Mouse (Mus musculus) forebrain, postnatal 0 days (tissue): Measurements from ENCODE around the gene Gm10563. TPM values are rescaled to one million over a fixed set of nuclear protein-coding genes. Genes with fewer than 3 reads are reported as not detected.
A peak's percentile ranks its signal among the peaks of the same experiment; 100 is the strongest.

Experiments
- ATAC-seq: fragments of 200-750 bp; cut with Nextera tagmentation; 2 replicates; pipeline ENCODE4 v1.8.0; 2017; ENCODE audit warnings: mild to moderate bottlenecking, moderate library complexity
- DNase-seq: peaks from one replicate; pipeline ENCODE4 v3.0.0-alpha.2; 2015
- H3K27ac ChIP-seq: fragments of 300-500 bp; sonication (generic); 2 replicates; pipeline ENCODE4 v1.5.1; 2014; ENCODE audit warnings: low read depth, mild to moderate bottlenecking, antibody characterized with exemption, low read length, moderate library complexity, mixed read lengths
- H3K27me3 ChIP-seq: fragments of 300-500 bp; sonication (generic); 2 replicates; pipeline ENCODE4 v1.6.1; 2014; ENCODE audit warnings: mild to moderate bottlenecking, low read length, mixed read lengths; ENCODE audit not compliant: insufficient read depth
- H3K36me3 ChIP-seq: fragments of 300-500 bp; sonication (generic); 2 replicates; pipeline ENCODE4 v1.6.1; 2014; ENCODE audit warnings: mild to moderate bottlenecking, moderate library complexity; ENCODE audit not compliant: insufficient read depth
- H3K4me1 ChIP-seq: fragments of 300-500 bp; sonication (generic); 2 replicates; pipeline ENCODE4 v1.6.1; 2014; ENCODE audit warnings: antibody characterized with exemption; ENCODE audit not compliant: insufficient read depth
- H3K4me2 ChIP-seq: fragments of 300-500 bp; sonication (generic); 2 replicates; pipeline ENCODE4 v1.6.1; 2014; ENCODE audit warnings: low read depth, mild to moderate bottlenecking, moderate library complexity
- H3K4me3 ChIP-seq: fragments of 300-500 bp; sonication (generic); 2 replicates; pipeline ENCODE4 v1.5.1; 2014; ENCODE audit warnings: low read depth, low read length, mixed read lengths
- H3K9ac ChIP-seq: fragments of 300-500 bp; sonication (generic); 2 replicates; pipeline ENCODE4 v1.6.1; 2014; ENCODE audit warnings: mild to moderate bottlenecking
- H3K9me3 ChIP-seq: fragments of 300-500 bp; sonication (generic); 2 replicates; pipeline ENCODE4 v1.6.1; 2016; ENCODE audit warnings: low read length
- CTCF ChIP-seq: sonication (generic); IDR thresholded peaks from 2 replicates; pipeline ENCODE4 v1.5.1; 2016; ENCODE audit warnings: antibody characterized with exemption, control low read depth, low read depth
- WGBS: fragments of 180-500 bp; shearing (Covaris S2); extraction: QIAGEN DNeasy Blood & Tissue Kit; methylation state at CpG from one replicate; pipeline ENCODE4 v1.1.7; 2014; 5-methylcytosine and 5-hydroxymethylcytosine counted together
- polyA plus RNA-seq: library from polyadenylated mRNA; unstranded; fragments of >200 nt; fragmentation: Nextera tagmentation; extraction: Ambion mirVana; gene quantifications from 2 replicates; pipeline ENCODE4 v1.2.1, GENCODE M21; 2015
- total RNA-seq: library from RNA; depleted of rRNA; stranded (reverse); fragments of >200 nt; gene quantifications from 2 replicates; pipeline ENCODE4 v1.2.3, GENCODE M21; 2014

Gm10563 gene
- total and polyA plus RNA-seq, 2 experiments from 2014 or later, result not detected

DNA sequence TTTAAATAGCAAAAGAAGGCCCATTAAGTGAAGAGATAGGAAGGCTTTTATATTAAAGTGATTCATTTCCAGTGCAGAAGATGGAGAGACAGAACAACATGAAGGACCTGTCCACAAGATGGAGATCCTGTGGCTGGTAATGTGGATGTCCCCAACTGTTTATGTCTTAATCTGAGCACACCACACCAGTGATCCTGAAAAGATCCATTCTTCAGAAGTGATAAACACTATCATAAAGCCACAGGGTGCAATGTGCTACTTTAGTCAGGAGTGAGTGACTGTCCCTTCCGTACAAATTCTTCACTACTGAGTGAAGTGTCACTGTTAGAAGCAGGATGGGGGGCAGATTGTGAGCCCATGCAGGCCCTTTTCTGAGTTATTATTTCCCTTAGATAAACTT, 42.5 kb downstream of the Gm10563 start:
- no peak for TF ChIP-seq CTCF
- ATAC-seq, result no peak

DNA sequence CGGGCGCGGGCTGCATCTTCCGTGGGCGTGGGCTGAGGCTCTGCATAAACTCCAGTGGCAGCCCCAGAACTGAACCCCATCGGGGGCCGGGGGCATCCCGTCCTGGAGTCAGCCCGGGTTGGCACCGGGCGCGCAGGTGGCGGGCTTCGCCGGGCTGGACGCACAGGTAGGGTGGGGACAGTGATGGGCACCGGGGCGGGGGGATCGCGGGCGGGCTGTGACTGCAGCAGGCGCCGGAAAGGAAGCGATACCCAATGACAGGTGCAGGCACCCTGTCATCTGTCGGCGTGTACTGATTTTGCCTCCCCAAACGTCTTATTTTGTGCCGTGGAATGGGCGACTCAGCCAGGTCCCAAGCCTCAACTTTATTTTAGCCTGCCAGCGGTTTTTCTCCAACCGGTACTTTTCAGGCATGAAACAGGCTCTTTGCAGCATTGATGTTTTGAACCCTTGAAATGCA, 43.2 kb downstream of the Gm10563 start:
- peak; percentile 2; the same call in 1 of the 2 replicates for ATAC-seq
- TF ChIP-seq CTCF, result no peak
- H3K4me2 ChIP-seq, result peak overlapping the region; percentile 83
- H3K4me3 ChIP-seq, result peak overlapping the region; percentile 79
- H3K9me3 ChIP-seq, result no peaks in the 10 kb centered on the region
- no peaks in the 10 kb centered on the region for H3K27me3 ChIP-seq
- peak overlapping the region; percentile 98 for H3K9ac ChIP-seq
- peaks cover 13% of the 10 kb centered on the region; the same call in 1 of the 2 replicates for H3K4me1 ChIP-seq
- WGBS, result 3% methylated on average over 30 of the region's 31 CpGs
- DNase-seq, result no peak
- no peaks in the 10 kb centered on the region for H3K36me3 ChIP-seq
- H3K27ac ChIP-seq, result peak overlapping the region; percentile 100

More for the DNA sequence above, 42.5 kb downstream of the Gm10563 start:
- Histone ChIP-seq H3K27me3 (no peaks in the 10 kb centered on the region), H3K36me3 (no peaks in the 10 kb centered on the region), H3K4me3 (peak overlapping the region; percentile 79; the same call in 1 of the 2 replicates), H3K4me1 (peaks cover 13% of the 10 kb centered on the region; the same call in 1 of the 2 replicates), H3K27ac (no peak overlapping the region), H3K9me3 (no peaks in the 10 kb centered on the region), H3K4me2 (peak overlapping the region; percentile 83), H3K9ac (no peak overlapping the region)
- no peak for DNase-seq
- 100% methylated on average over 1 of the region's 1 CpGs for WGBS

DNA sequence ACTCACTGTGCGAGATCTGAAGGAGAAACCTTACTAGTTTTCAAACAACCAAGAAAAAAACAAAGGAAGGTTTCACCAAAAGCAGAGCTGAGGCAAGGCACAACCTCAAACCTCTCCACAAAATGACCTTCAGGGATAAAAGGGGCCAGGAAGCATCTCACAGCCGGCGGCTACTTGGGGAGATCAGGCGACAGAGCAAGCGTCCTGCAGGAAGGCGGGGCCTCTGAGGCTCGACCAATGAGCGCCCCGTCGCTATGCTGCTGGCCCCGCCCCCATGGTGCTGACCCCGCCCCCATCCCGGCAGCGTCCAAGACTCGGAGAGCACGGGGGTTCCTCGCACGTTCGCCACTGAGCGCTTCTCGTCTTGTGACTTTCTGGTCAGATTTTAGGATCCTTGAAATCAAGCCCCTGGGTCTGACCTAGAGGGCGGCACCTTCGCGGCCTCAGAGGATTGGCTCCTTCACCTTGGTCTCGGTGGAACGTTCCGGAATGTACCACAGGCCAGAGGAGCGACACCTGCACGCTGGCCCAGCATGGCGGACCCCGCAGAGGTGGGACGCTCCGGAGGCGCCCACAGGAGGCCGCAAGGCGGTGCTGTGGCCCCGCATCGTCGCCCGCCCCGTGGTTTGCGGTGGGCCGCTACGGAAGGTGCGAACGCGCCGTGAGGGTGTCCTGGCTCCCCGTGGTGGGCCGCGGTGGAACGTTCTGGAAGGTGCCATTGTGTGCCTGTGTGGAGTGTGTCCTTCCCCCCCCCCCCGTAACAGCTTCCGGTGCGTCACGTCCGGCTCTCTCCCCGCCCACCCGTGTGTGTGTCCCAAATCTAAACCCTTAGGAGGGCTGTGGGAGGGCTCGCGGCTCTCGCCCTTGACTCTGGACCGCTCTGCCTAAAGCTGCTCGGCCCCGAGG, 43.9 kb downstream of the Gm10563 start, which contains the start of gene Slc35e2:
Gene Slc35e2 (plus strand): TSS at position 326 of the 906 bp plus-strand sequence.
- DNase-seq (peak; percentile 97), ATAC-seq (peak; percentile 97)
- Histone ChIP-seq H3K9me3 (no peaks in the 10 kb centered on the region), H3K4me3 (peak within 1 kb of the TSS; percentile 79), H3K9ac (peak within 1 kb of the TSS; percentile 98), H3K27me3 (no peaks in the 10 kb centered on the region), H3K4me2 (peak within 1 kb of the TSS; percentile 83), H3K27ac (peak within 1 kb of the TSS; percentile 100), H3K4me1 (peaks cover 13% of the 10 kb centered on the region; the same call in 1 of the 2 replicates), H3K36me3 (no peaks in the 10 kb centered on the region)
- under 1% methylated on average over 63 of the region's 65 CpGs for WGBS
- TF ChIP-seq CTCF, result peak; percentile 55

GRCm38 (mm10) chr4:155599901-155600825, 45.0 kb downstream of the Gm10563 start:
- peak overlapping the region; percentile 83 for H3K4me2 ChIP-seq
- H3K9ac ChIP-seq, result peak overlapping the region; percentile 98
- peak overlapping the region; percentile 79 for H3K4me3 ChIP-seq
- H3K27ac ChIP-seq, result peak overlapping the region; percentile 100
- WGBS, result 85% methylated on average over 11 of the region's 11 CpGs
- H3K9me3 ChIP-seq, result no peaks in the 10 kb centered on the region
- no peak for ATAC-seq
- H3K4me1 ChIP-seq, result peaks cover 13% of the 10 kb centered on the region; the same call in 1 of the 2 replicates
- H3K36me3 ChIP-seq, result no peaks in the 10 kb centered on the region
- no peak for DNase-seq
- no peak for TF ChIP-seq CTCF
- no peaks in the 10 kb centered on the region for H3K27me3 ChIP-seq

- no peak for ATAC-seq
- H3K27me3 ChIP-seq, result no peaks in the 10 kb centered on the region
- TF ChIP-seq CTCF, result no peak
- no peak overlapping the region for H3K9ac ChIP-seq
- H3K9me3 ChIP-seq, result no peaks in the 10 kb centered on the region
- WGBS, result 23% methylated on average over 20 of the region's 20 CpGs
- H3K27ac ChIP-seq, result no peak overlapping the region
- H3K4me1 ChIP-seq, result peaks cover 13% of the 10 kb centered on the region; the same call in 1 of the 2 replicates
- no peak overlapping the region for H3K4me3 ChIP-seq
- no peak overlapping the region for H3K4me2 ChIP-seq
- no peaks in the 10 kb centered on the region for H3K36me3 ChIP-seq
- DNase-seq, result no peak
These were observed 46.7 kb downstream of the Gm10563 start for GRCm38 (mm10) chr4:155598536-155598935.

GRCm38 (mm10) chr4:155596606-155597005, 48.6 kb downstream of the Gm10563 start:
- Histone ChIP-seq H3K4me2 (no peak overlapping the region), H3K4me3 (no peak overlapping the region), H3K4me1 (0 out of 2 replicates have a peak, but pooled peaks cover 6% of the 10 kb centered on the region), H3K9me3 (no peaks in the 10 kb centered on the region), H3K36me3 (no peaks in the 10 kb centered on the region), H3K27me3 (no peaks in the 10 kb centered on the region), H3K9ac (no peak overlapping the region), H3K27ac (no peak overlapping the region)
- ATAC-seq, result no peak
- no peak for TF ChIP-seq CTCF
- 81% methylated on average over 5 of the region's 5 CpGs for WGBS
- DNase-seq, result no peak
